Mouse (Mus musculus): ENCODE data around the gene Dnah2.
"Not testable (repeated sequence)": the region's sequence is repeated elsewhere in the genome, so short reads cannot be mapped to it uniquely, and the experiment has no call there.

GRCm38 (mm10) chr11:69541741-69542140 is 7.2 kb downstream of the Dnah2 start:
- TF ChIP-seq CHD2 (IDR thresholded peaks at IDR 0.05; ENCODE audit: low read depth, low read length); ZC3H11A (IDR thresholded peaks at IDR 0.05; ENCODE audit: borderline replicate concordance, low read depth, low read length); ZNF384 (IDR thresholded peaks at IDR 0.05; ENCODE audit: low read depth, low read length); HCFC1 (IDR thresholded peaks at IDR 0.05; ENCODE audit: borderline replicate concordance, insufficient read depth, low read length): not testable (repeated sequence)
